Mouse (Mus musculus): ENCODE data around the gene Gm5150.
"Not testable (repeated sequence)": the region's sequence is repeated elsewhere in the genome, so short reads cannot be mapped to it uniquely, and the experiment has no call there.

DNA sequence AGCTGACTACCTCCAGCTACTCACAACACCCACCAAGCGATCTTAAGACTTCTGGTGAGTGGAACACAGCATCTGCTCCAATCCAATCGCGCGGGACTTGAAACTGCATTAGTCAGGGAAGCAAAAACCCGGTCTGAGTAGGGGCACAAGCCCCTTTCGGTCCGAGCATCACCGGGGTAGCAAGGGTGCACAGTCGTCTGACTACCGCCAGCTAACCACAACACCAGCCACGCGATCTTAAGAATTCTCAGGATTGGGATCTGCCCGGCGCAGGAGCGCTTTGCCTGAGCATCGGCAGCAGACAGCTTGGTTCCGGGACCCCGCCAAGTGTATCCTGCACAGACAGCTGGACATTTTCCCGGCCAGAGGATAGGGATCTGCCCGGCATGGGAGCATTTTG is 45.5 kb upstream of the Gm5150 start:
- not testable (repeated sequence) for TF ChIP-seq ZMIZ1 (IDR thresholded peaks at IDR 0.05; ENCODE audit: low read depth, low read length); CHD2 (IDR thresholded peaks at IDR 0.05; ENCODE audit: low read length); ZKSCAN1 (IDR thresholded peaks at IDR 0.05; ENCODE audit: borderline replicate concordance, low read depth, low read length); TCF12 (IDR thresholded peaks at IDR 0.05; ENCODE audit: low read depth, low read length); RAD21 (IDR thresholded peaks at IDR 0.05; ENCODE audit: low read depth, low read length); POLR2A (IDR thresholded peaks at IDR 0.05; ENCODE audit: low read depth, low read length); USF1 (IDR thresholded peaks at IDR 0.05; ENCODE audit: low read depth, low read length)

Measured in CH12.LX (cell line).